Mouse (Mus musculus) yolk sac, embryonic 10.5 days (tissue): ENCODE data around the gene Btg1.

Experiments used
- DNase-seq: peaks from one replicate; pipeline ENCODE4 v3.0.0-alpha.2; 2017; ENCODE audit warnings: low spot score

Gene Btg1

GRCm38 (mm10) chr10:96632271-96633144 lies 15.7 kb downstream of the Btg1 start:
- no peak for DNase-seq

DNA sequence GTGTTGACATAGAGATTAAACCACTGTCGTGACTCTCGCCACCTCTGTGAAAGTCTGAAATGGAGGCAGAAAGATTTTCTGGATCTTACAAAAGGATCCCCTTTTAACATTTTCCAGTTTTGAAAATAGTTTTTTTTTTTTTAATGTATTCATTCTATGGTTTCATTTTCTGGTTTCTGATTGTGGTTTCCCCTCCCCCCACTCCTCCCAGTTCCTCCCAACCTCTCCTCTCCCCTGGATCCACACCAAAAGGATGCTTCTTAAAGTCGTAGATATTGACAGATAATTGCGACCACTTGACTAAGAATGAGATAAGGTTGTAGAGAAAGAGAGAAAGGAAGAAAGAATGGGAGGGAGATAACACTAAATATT lies 16.3 kb downstream of the Btg1 start:
- DNase-seq = no peak

DNA sequence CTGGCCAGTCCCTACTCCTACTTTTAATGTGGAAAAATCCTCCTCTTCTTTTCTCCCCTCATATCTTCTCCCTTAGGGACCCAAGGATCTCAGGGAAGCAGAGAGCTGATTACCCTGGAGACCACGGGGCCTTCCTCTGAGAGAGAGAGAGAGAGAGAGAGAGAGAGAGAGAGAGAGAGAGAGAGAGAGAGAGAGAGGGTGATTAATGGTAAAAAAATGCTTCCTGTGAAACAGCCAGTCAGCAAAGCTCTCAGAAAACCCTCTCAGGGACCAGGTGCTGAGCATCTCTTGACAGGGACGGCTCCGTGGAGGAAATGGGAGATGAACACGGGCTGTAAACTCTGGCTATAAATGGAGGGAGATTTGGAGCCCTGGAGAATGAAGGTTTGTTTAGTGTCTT lies 18.7 kb downstream of the Btg1 start:
- no peak for DNase-seq

GRCm38 (mm10) chr10:96638477-96638876 lies 21.7 kb downstream of the Btg1 start:
- no peak for DNase-seq

- DNase-seq = no peak
Observed at GRCm38 (mm10) chr10:96642014-96642413, 25.2 kb downstream of the Btg1 start.

GRCm38 (mm10) chr10:96642751-96643150 lies 25.9 kb downstream of the Btg1 start:
- no peak for DNase-seq

DNA sequence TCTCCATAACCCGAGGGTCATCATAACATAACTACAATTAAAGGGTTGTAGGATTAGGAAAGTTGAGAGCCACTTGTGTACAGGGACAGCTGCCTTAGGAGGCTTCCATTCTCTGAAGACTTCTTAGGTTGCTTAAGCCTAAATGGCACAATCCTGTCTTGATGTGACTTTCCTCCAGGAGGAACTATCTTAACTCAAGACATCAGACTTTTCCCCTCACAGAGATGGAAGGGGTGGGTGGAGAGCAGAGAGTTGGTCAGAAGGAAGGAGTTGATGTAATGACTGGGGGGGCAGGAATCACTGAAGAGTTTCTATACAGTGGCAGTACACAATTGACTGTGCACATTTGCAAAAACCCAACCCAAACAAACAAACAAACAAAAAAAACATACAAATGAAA lies 28.4 kb downstream of the Btg1 start:
- no peak for DNase-seq

- DNase-seq = no peak
Observed at GRCm38 (mm10) chr10:96646024-96646866, 29.4 kb downstream of the Btg1 start.

DNA sequence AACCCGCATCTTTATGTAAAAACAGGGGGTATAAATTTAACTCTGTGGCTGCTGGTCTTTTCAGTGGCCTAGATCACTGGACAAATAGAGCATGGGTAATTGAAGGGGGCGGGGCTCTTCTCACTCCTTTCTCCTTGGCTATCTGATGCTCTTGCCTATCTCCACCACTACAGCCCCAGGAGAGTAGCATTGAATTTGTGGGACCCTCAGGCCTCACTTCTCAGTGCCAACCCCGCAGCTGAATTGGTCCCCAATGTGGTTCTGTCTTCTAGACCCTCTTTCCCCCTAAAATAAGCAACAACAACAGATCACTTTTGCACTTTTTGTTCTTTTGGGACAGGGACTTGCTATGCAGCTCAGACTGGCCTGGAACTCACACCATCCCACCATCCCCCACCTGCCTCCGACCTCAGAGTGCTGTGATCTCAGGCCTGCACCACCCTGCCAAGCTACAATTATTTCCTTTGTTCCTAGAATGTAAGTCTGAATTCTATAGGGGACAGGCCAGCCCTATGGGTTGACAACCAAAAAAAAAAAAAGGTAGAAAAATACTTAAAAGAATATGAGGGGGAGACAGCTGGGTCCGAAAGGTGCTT lies 30.2 kb downstream of the Btg1 start:
- no peak for DNase-seq

DNA sequence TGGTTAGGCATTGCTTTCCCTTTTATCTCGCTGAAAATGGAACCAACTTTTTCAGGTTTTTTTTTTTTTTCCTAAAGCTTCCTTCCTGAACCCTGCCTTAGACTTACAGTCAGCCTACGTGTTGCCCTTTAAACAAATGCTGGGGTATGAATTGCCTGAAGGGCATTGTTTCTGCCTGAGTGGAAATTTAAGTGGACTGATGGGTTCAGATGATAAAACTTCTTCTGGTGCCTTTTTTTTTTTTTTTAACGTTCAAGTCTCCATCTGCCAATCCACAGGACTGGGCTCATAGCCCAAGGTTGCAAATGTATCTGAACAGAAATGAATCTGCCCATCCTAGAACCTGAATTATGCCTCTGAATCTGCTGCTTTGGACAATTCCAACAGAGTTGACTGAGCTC lies 31.4 kb downstream of the Btg1 start:
- no peak for DNase-seq

- no peak for DNase-seq
Observed at GRCm38 (mm10) chr10:96649524-96649923, 32.7 kb downstream of the Btg1 start.

- no peak for DNase-seq
Observed at GRCm38 (mm10) chr10:96652372-96652771, 35.6 kb downstream of the Btg1 start.

DNA sequence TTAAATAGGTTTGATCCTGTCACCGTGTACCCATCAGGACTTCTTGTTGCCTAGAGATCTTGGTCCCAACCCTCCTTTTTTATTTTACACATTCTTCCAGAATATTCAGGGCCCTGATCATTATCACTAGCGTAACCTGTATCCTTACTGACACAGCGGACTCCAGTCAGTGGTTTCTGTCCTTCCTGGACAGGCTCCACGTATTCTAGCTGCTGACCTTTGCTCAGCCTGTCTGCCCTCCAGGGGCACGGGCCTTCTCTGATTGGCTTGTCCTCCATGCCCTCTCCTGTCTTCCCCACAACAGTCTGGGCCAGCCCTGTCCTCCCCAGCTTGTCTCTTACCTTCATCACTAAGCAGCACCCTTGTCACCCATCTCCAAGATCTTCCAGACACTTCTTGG lies 36.2 kb downstream of the Btg1 start:
- no peak for DNase-seq

DNA sequence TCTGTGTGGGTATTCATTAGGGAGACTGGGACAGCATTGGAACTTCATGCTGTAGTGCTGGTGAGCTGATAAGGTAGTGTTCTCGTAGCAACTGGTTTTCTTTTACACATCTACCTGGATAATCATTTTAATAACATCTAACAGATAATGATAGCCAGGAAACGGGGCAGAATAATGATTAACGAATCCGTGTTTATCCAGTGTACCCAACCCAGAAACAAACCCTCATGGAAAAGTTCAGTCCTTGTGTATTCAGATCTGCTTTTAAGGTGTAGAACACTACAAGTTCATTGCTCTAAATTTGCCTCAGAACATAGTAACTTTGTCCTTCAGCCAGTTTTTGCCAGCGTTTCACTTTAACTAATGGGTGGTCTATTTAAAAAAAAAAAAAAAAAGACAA lies 37.3 kb downstream of the Btg1 start:
- DNase-seq = no peak

DNA sequence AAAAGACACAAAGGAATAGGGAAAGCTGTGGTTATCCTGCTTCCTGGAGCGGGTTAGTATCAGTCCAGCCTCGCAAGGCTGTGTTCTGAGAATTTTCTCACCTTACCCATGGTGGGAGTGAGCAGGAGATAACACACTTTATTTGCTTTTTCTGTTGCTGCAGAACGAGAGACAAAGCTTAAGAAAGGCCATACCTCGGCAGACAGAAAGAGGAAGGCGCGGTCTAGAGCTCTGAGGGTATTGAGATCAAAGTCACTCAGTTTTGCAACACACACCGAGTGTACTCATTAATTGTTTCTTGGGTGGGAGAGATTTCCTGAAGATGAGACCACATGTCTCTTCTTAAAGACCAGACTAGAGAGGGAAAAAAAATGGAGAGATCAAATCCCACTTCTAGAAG lies 37.8 kb downstream of the Btg1 start:
- DNase-seq = no peak

DNA sequence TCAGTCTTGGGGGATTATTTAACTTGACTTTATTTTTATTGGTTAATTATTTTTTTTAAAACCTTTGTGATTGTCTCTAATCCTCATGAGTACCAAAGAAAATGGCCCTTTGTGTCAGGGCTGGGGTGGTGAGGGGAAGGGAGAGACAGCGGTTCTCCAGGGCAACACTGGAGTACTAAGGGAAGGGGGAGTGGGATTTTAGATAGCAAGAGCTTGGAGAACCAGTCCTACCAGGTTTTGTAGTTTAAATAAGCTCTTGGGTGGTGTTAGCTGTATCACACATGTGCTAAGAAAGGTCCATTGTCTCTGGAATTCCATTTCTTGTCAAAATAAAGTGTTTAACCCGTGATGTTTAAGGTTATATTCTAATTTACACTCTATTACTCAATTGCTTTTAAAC lies 38.3 kb downstream of the Btg1 start:
- no peak for DNase-seq

DNA sequence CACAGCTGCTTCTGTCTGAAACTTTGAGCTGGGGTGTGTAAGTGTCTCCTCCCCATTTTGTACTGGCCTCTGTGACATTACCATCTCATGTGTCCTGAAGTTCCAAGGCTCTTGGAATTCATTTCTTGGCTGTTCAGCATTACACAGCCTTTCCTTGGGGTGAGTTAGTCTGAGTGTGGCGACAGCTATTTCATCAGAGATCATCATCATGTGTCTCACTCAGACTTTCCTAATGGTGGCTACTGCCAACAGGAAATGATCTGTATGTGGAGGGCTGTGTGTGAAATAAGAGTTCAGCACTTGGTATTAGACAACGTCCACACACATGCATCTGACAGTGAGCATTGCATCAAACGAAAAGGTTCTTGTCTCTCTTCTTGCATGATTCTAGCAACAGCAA lies 39.4 kb downstream of the Btg1 start:
- no peak for DNase-seq

DNA sequence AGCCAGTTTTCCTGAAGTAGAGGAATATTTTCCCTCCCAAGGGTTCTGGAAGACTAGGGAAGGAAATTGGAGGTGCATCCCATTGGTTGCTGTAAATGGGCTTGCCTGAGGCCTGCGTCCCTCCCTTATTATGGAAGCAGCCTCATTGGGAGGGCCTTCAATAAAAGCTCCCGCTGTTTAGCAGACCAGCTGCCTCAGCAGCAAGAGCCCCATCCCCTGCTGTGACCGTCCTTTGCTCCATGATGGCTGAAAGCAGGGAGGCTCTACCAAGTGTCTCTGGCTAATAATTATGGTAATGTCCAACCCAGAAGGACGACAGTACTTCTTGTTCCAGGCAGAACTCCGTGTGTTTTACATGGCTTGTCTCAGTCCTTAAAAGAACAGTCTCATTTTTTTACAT lies 42.1 kb downstream of the Btg1 start:
- no peak for DNase-seq

GRCm38 (mm10) chr10:96660280-96660985 lies 43.6 kb downstream of the Btg1 start:
- DNase-seq = no peak

- no peak for DNase-seq
Observed at GRCm38 (mm10) chr10:96662976-96663375, 46.2 kb downstream of the Btg1 start.

DNA sequence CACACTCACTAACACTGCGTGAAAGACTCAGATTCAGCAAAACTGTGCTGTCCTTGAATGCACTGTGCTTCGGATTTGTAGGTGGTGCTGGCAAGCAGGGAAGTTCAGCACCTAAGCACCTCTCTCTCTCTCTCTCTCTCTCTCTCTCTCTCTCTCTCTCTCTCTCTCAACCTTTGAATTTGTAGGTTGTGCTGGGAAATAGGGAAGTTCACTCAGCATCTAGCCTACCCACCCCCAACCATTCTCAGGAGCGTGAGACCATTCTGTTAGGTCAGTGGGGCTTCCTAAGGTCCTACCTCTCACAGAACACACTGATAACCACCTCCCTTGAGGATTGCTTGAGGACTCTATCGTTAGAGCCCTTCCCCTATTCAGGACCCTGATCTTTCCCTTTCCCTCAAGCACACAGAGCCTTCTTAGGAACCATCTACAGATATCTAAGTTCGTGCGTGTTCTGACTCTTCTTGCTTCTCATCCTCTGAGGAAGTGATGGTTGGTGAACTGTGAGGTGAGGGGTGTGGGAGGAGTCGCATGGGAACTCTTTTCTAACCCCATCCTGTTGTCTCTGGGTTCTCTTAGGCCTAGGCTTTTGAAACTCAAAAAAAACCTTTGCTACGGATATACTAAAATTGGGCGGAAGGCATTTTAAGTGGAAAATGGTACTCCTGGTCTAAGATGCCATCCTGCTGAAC lies 47.1 kb downstream of the Btg1 start:
- DNase-seq = no peak
